Mouse (Mus musculus) midbrain, embryonic 14.5 days (tissue): ENCODE results near the gene Ccdc191. TPM values are rescaled to one million over a fixed set of nuclear protein-coding genes. Genes with fewer than 3 reads are reported as not detected.

Source experiments
- microRNA-seq: library from miRNA; unstranded; fragments of <30 nt; microRNA quantifications from one replicate; pipeline ENCODE4, GENCODE M21; 2016
- polyA plus RNA-seq: library from polyadenylated mRNA; unstranded; fragments of >200 nt; fragmentation: Nextera tagmentation; extraction: Ambion mirVana; gene quantifications from 2 replicates; pipeline ENCODE4 v1.2.1, GENCODE M21; 2014

The Ccdc191 gene
- polyA plus RNA-seq, 1 experiment from 2014 or later, result 8.6 TPM

Small RNAs within 50 kb of the gene (microRNA-seq; reads per million reads assigned to microRNA genes)
- not detected for gene Mir3470b

Other genes with a start within 250 kb of the Ccdc191 start
- not detected in 2 replicates for gene Tigit, start 225.7 kb upstream of the Ccdc191 start, polyA plus RNA-seq
- not detected in 2 replicates for gene Drd3, start 135.8 kb upstream of the Ccdc191 start, polyA plus RNA-seq
- 19.5 and 28.9 TPM in 2 replicates for gene Qtrt2, start 37.0 kb downstream of the Ccdc191 start, polyA plus RNA-seq
- 2.6 and 3.0 TPM in 2 replicates for gene Zdhhc23, start 90.0 kb downstream of the Ccdc191 start, polyA plus RNA-seq
- 1.8 and 1.9 TPM in 2 replicates for gene Gramd1c, start 173.5 kb downstream of the Ccdc191 start, polyA plus RNA-seq
- gene Atp6v1a, start 249.9 kb downstream of the Ccdc191 start, polyA plus RNA-seq, result 126 and 149 TPM in 2 replicates